Mouse (Mus musculus): ENCODE results near the gene Il33.
"Not testable (repeated sequence)": the region's sequence is repeated elsewhere in the genome, so short reads cannot be mapped to it uniquely, and the experiment has no call there.

The Il33 gene

GRCm38 (mm10) chr19:29940239-29940638, 15.3 kb downstream of the Il33 start:
- no peak for DNase-seq (ENCODE audit: low spot score in 2 of 2)

GRCm38 (mm10) chr19:29941208-29941607, 16.3 kb downstream of the Il33 start:
- DNase-seq (ENCODE audit: low spot score in 2 of 2), result no peak

- DNase-seq (ENCODE audit: low spot score in 2 of 2), result no peak
Measured at GRCm38 (mm10) chr19:29942358-29942757, 17.4 kb downstream of the Il33 start.

GRCm38 (mm10) chr19:29944426-29944825, 19.5 kb downstream of the Il33 start:
- DNase-seq (ENCODE audit: low spot score in 2 of 2), result no peak

GRCm38 (mm10) chr19:29944935-29945334, 20.0 kb downstream of the Il33 start:
- not testable (repeated sequence) for DNase-seq (ENCODE audit: low spot score in 2 of 2)

- DNase-seq (ENCODE audit: low spot score in 2 of 2), result no peak
Measured at GRCm38 (mm10) chr19:29945557-29946422, 20.9 kb downstream of the Il33 start.

GRCm38 (mm10) chr19:29946423-29946716, 21.5 kb downstream of the Il33 start:
- no peak for DNase-seq (ENCODE audit: low spot score in 2 of 2)

GRCm38 (mm10) chr19:29947056-29947455, 22.1 kb downstream of the Il33 start:
- no peak for DNase-seq (ENCODE audit: low spot score in 2 of 2)

GRCm38 (mm10) chr19:29947891-29948801, 23.2 kb downstream of the Il33 start:
- peak; percentile 39 to 58 for DNase-seq (ENCODE audit: low spot score in 2 of 2)

- no peak for DNase-seq (ENCODE audit: low spot score in 2 of 2)
Measured at GRCm38 (mm10) chr19:29952538-29952937, 27.6 kb downstream of the Il33 start.

GRCm38 (mm10) chr19:29953833-29954232, 28.9 kb downstream of the Il33 start:
- no peak for DNase-seq (ENCODE audit: low spot score in 2 of 2)

- DNase-seq (ENCODE audit: low spot score in 2 of 2), result no peak
Measured at GRCm38 (mm10) chr19:29955454-29955853, 30.5 kb downstream of the Il33 start.

- no peak for DNase-seq (ENCODE audit: low spot score in 2 of 2)
Measured at GRCm38 (mm10) chr19:29960906-29961305, 36.0 kb downstream of the Il33 start.

- no peak for DNase-seq (ENCODE audit: low spot score in 2 of 2)
Measured at GRCm38 (mm10) chr19:29961842-29962241, 36.9 kb downstream of the Il33 start.

- no peak for DNase-seq (ENCODE audit: low spot score in 2 of 2)
Measured at GRCm38 (mm10) chr19:29963598-29964092, 38.7 kb downstream of the Il33 start.

GRCm38 (mm10) chr19:29967960-29968359, 43.0 kb downstream of the Il33 start:
- DNase-seq (ENCODE audit: low spot score in 2 of 2), result no peak

GRCm38 (mm10) chr19:29973396-29973795, 48.5 kb downstream of the Il33 start:
- no peak for DNase-seq (ENCODE audit: low spot score in 2 of 2)

- no peak for DNase-seq (ENCODE audit: low spot score in 2 of 2)
Measured at GRCm38 (mm10) chr19:29978847-29979246, 53.9 kb downstream of the Il33 start.

- no peak for DNase-seq (ENCODE audit: low spot score in 2 of 2)
Measured at GRCm38 (mm10) chr19:29979452-29980089, 54.7 kb downstream of the Il33 start.

- DNase-seq (ENCODE audit: low spot score in 2 of 2), result no peak
Measured at GRCm38 (mm10) chr19:29984208-29985005, 59.5 kb downstream of the Il33 start.

GRCm38 (mm10) chr19:29986464-29987091, 61.7 kb downstream of the Il33 start:
- DNase-seq (ENCODE audit: low spot score in 2 of 2), result no peak
